Mouse (Mus musculus) olfactory bulb, adult 2 months (tissue): ENCODE measurements around the gene Pabpc5.

Experiments
- CTCF ChIP-seq: fragments of 200-500 bp; IDR thresholded peaks from 2 replicates; pipeline ENCODE4 v1.5.1; 2012; ENCODE audit warnings: low read depth, mild to moderate bottlenecking, low read length, moderate library complexity; ENCODE audit not compliant: insufficient read depth
- POLR2A ChIP-seq: fragments of 200-500 bp; IDR thresholded peaks from 2 replicates; pipeline ENCODE4 v1.6.1; 2012; ENCODE audit warnings: mild to moderate bottlenecking, low read depth, low read length, moderate library complexity; ENCODE audit not compliant: insufficient read depth

GRCm38 (mm10) chrX:119927081-119927571 lies at the start of gene Pabpc5:
- TF ChIP-seq POLR2A (no peak), CTCF (no peak)
